Mouse (Mus musculus): ENCODE results near the gene Col9a2. TPM values are rescaled to one million over a fixed set of nuclear protein-coding genes. Genes with fewer than 3 reads are reported as not detected.

Col9a2 gene
- polyA plus RNA-seq, 1 experiment from 2014 or later = 1.7 TPM

DNA sequence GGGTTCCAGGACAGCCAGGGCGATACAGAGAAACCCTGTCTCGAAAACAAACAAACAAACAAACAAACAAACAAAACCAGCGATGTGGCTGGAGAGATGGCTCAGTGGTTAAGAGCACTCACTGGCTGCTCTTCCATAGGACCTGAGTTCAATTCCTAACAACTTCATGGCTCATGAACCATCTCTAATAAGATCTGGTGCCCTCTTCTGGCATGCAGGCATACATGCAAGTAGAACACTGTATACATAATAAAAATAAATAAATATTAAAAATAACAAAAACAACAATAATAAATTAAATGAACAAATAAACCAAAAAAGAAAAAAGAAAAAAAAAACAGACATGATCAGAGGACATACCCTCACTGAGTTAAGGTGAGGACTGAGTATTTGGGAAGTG, 9.6 kb upstream of the Col9a2 start:
- WGBS = 68% methylated on average over 3 of the region's 3 CpGs
- Histone ChIP-seq H3K27ac (ENCODE audit: low read depth, low read length) (no peak overlapping the region), H3K4me2 (replicated peaks; ENCODE audit: low read depth, low read length) (no peak overlapping the region), H3K4me1 (ENCODE audit: control insufficient read depth, insufficient read depth, low read length) (no peaks in the 10 kb centered on the region), H3K9me3 (ENCODE audit: control insufficient read depth, low read length) (no peaks in the 10 kb centered on the region), H3K9ac (ENCODE audit: low read depth, low read length) (no peak overlapping the region), H3K27me3 (ENCODE audit: control insufficient read depth, insufficient read depth, low read length) (no peaks in the 10 kb centered on the region), H3K36me3 (ENCODE audit: control insufficient read depth, insufficient read depth, low read length) (no peaks in the 10 kb centered on the region), H3K4me3 (ENCODE audit: low read length) (no peak overlapping the region)
- no peak for ATAC-seq (ENCODE audit: low FRiP score, low TSS enrichment)

DNA sequence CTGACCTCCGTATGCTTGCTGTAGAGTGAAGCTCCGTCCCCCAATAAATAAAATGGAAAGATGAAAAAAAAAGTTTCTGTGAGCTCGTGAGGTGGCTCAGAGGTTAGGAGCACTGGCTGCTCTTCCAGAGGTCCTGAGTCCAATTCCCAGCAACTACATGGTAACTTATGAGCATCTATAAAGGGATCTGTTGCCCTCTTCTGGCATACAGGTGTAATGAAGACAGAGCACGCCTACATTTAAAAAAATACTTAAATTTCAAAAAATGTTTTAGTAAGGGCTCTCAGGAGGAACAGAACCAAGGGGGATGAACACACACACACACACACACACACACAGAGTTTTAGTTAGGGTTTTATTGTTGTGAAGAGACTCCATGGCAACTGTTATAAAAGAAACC, 7.7 kb upstream of the Col9a2 start:
- H3K4me1 ChIP-seq (ENCODE audit: control insufficient read depth, insufficient read depth, low read length) = no peaks in the 10 kb centered on the region
- H3K9me3 ChIP-seq (ENCODE audit: control insufficient read depth, low read length) = no peaks in the 10 kb centered on the region
- H3K27me3 ChIP-seq (ENCODE audit: control insufficient read depth, insufficient read depth, low read length) = no peaks in the 10 kb centered on the region
- H3K9ac ChIP-seq (ENCODE audit: low read depth, low read length) = no peak overlapping the region
- no peak overlapping the region for H3K4me3 ChIP-seq (ENCODE audit: low read length)
- no peak for ATAC-seq (ENCODE audit: low FRiP score, low TSS enrichment)
- WGBS = 37% methylated on average over 4 of the region's 4 CpGs
- H3K36me3 ChIP-seq (ENCODE audit: control insufficient read depth, insufficient read depth, low read length) = no peaks in the 10 kb centered on the region
- H3K27ac ChIP-seq (ENCODE audit: low read depth, low read length) = no peak overlapping the region
- H3K4me2 ChIP-seq (replicated peaks; ENCODE audit: low read depth, low read length) = no peak overlapping the region

GRCm38 (mm10) chr4:121033006-121033405, 6.2 kb upstream of the Col9a2 start:
- no peak overlapping the region for H3K27ac ChIP-seq (ENCODE audit: low read depth, low read length)
- ATAC-seq (ENCODE audit: low FRiP score, low TSS enrichment) = no peak
- no peaks in the 10 kb centered on the region for H3K4me1 ChIP-seq (ENCODE audit: control insufficient read depth, insufficient read depth, low read length)
- no peak overlapping the region for H3K4me2 ChIP-seq (replicated peaks; ENCODE audit: low read depth, low read length)
- WGBS = 66% methylated on average over 2 of the region's 2 CpGs
- H3K9ac ChIP-seq (ENCODE audit: low read depth, low read length) = no peak overlapping the region
- H3K9me3 ChIP-seq (ENCODE audit: control insufficient read depth, low read length) = no peaks in the 10 kb centered on the region
- H3K4me3 ChIP-seq (ENCODE audit: low read length) = no peak overlapping the region
- peaks cover 1% of the 10 kb centered on the region; the same call in 1 of the 2 replicates for H3K27me3 ChIP-seq (ENCODE audit: control insufficient read depth, insufficient read depth, low read length)
- H3K36me3 ChIP-seq (ENCODE audit: control insufficient read depth, insufficient read depth, low read length) = no peaks in the 10 kb centered on the region

DNA sequence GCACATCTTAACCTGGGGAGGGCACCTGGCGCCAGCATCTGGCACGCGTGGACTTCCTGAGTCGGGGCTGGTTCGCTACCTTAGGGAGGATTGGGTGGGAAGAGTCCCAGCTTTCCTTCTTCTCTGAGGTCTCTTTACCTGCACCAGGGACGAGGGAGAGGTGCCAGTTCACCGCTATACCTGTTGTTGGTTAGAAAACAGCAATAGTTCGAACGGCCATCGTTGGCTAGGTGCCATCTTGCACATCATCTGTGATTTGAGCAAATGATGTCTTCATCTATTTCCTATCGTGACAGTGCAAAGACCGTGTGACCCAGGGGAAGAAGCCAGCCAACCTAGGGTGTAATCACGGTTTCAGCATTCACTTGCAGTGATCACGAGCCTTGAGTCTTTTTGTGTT, 1.1 kb downstream of the Col9a2 start:
- no peaks in the 10 kb centered on the region for H3K9me3 ChIP-seq (ENCODE audit: control insufficient read depth, low read length)

GRCm38 (mm10) chr4:121040897-121041671, 1.9 kb downstream of the Col9a2 start:
- ATAC-seq (ENCODE audit: low FRiP score, low TSS enrichment) = peak; percentile 41
- no peak overlapping the region for H3K9ac ChIP-seq (ENCODE audit: low read depth, low read length)

More for the DNA sequence above, 1.1 kb downstream of the Col9a2 start:
- Histone ChIP-seq H3K27me3 (ENCODE audit: control insufficient read depth, insufficient read depth, low read length) (peaks cover 19% of the 10 kb centered on the region), H3K4me3 (ENCODE audit: low read length) (peak overlapping the region; percentile 46), H3K4me1 (ENCODE audit: control insufficient read depth, insufficient read depth, low read length) (0 out of 2 replicates have a peak, but pooled peaks cover 7% of the 10 kb centered on the region), H3K27ac (ENCODE audit: low read depth, low read length) (no peak overlapping the region), H3K9ac (ENCODE audit: low read depth, low read length) (no peak overlapping the region), H3K4me2 (replicated peaks; ENCODE audit: low read depth, low read length) (peak overlapping the region; percentile 77), H3K36me3 (ENCODE audit: control insufficient read depth, insufficient read depth, low read length) (no peaks in the 10 kb centered on the region)
- no peak for ATAC-seq (ENCODE audit: low FRiP score, low TSS enrichment)
- WGBS = 64% methylated on average over 14 of the region's 14 CpGs

DNA sequence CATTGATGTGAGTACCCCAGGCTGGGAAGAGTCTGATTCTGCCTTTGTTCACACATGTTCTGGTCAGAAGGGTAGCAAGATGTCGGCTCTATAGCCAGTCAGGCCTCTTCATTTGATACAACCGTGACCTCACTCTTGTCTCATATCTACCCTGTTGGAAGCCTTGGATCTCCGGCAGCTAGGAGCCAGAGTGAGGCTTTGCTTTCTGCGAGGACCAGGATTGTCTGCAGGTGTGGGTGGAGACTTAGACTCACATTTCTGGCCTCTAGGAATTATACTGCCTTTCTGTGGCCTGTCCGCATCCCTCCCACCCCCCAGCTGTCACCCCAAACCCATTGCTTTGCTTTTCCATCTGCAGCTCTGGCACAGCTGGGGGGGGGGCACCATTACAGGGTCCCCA, 3.3 kb downstream of the Col9a2 start:
- Histone ChIP-seq H3K27me3 (ENCODE audit: control insufficient read depth, insufficient read depth, low read length) (peaks cover 19% of the 10 kb centered on the region), H3K36me3 (ENCODE audit: control insufficient read depth, insufficient read depth, low read length) (no peaks in the 10 kb centered on the region), H3K27ac (ENCODE audit: low read depth, low read length) (no peak overlapping the region), H3K4me1 (ENCODE audit: control insufficient read depth, insufficient read depth, low read length) (0 out of 2 replicates have a peak, but pooled peaks cover 7% of the 10 kb centered on the region), H3K9ac (ENCODE audit: low read depth, low read length) (no peak overlapping the region), H3K4me3 (ENCODE audit: low read length) (no peak overlapping the region), H3K9me3 (ENCODE audit: control insufficient read depth, low read length) (no peaks in the 10 kb centered on the region), H3K4me2 (replicated peaks; ENCODE audit: low read depth, low read length) (no peak overlapping the region)
- WGBS = 72% methylated on average over 5 of the region's 5 CpGs
- no peak for ATAC-seq (ENCODE audit: low FRiP score, low TSS enrichment)

More at GRCm38 (mm10) chr4:121040897-121041671, 1.9 kb downstream of the Col9a2 start:
- Histone ChIP-seq H3K27me3 (ENCODE audit: control insufficient read depth, insufficient read depth, low read length) (peaks cover 19% of the 10 kb centered on the region), H3K27ac (ENCODE audit: low read depth, low read length) (no peak overlapping the region; the same call in 1 of the 2 replicates), H3K9me3 (ENCODE audit: control insufficient read depth, low read length) (no peaks in the 10 kb centered on the region), H3K4me1 (ENCODE audit: control insufficient read depth, insufficient read depth, low read length) (0 out of 2 replicates have a peak, but pooled peaks cover 7% of the 10 kb centered on the region), H3K36me3 (ENCODE audit: control insufficient read depth, insufficient read depth, low read length) (no peaks in the 10 kb centered on the region), H3K4me3 (ENCODE audit: low read length) (no peak overlapping the region), H3K4me2 (replicated peaks; ENCODE audit: low read depth, low read length) (no peak overlapping the region)
- WGBS = 12% methylated on average over 18 of the region's 18 CpGs

DNA sequence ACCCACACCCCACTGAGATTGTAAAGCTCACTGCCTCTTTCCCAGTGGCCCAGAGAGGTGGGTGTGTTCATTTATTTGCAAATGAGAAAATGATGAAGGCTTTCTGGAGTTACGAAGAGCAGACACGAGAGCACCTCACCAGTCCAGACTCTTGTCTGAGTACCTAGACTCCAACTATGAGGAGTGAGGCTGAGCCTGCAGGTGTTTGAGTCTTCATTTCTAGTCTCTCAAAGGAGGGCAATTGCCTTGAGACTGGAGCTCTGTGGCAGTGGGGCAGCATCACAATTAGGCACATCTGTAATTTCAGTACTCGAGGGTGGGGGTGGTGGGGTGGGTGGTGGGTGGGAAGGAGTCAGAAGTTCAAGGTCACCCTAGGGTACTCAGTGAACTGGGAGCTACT, 3.8 kb downstream of the Col9a2 start:
- H3K4me2 ChIP-seq (replicated peaks; ENCODE audit: low read depth, low read length) = no peak overlapping the region

GRCm38 (mm10) chr4:121051863-121052262, 12.7 kb downstream of the Col9a2 start:
- Histone ChIP-seq H3K4me2 (replicated peaks; ENCODE audit: low read depth, low read length) (no peak overlapping the region), H3K4me3 (ENCODE audit: low read length) (no peak overlapping the region), H3K9ac (ENCODE audit: low read depth, low read length) (no peak overlapping the region), H3K27ac (ENCODE audit: low read depth, low read length) (no peak overlapping the region), H3K4me1 (ENCODE audit: control insufficient read depth, insufficient read depth, low read length) (peaks cover 5% of the 10 kb centered on the region; the same call in 1 of the 2 replicates), H3K27me3 (ENCODE audit: control insufficient read depth, insufficient read depth, low read length) (peaks cover 7% of the 10 kb centered on the region), H3K36me3 (ENCODE audit: control insufficient read depth, insufficient read depth, low read length) (no peaks in the 10 kb centered on the region), H3K9me3 (ENCODE audit: control insufficient read depth, low read length) (no peaks in the 10 kb centered on the region)
- ATAC-seq (ENCODE audit: low FRiP score, low TSS enrichment) = no peak
- 30% methylated on average over 4 of the region's 4 CpGs for WGBS

More for the DNA sequence above, 3.8 kb downstream of the Col9a2 start:
- WGBS = 57% methylated on average over 3 of the region's 3 CpGs
- Histone ChIP-seq H3K9me3 (ENCODE audit: control insufficient read depth, low read length) (no peaks in the 10 kb centered on the region), H3K4me3 (ENCODE audit: low read length) (no peak overlapping the region), H3K27me3 (ENCODE audit: control insufficient read depth, insufficient read depth, low read length) (peaks cover 18% of the 10 kb centered on the region), H3K4me1 (ENCODE audit: control insufficient read depth, insufficient read depth, low read length) (0 out of 2 replicates have a peak, but pooled peaks cover 7% of the 10 kb centered on the region), H3K9ac (ENCODE audit: low read depth, low read length) (no peak overlapping the region), H3K27ac (ENCODE audit: low read depth, low read length) (no peak overlapping the region), H3K36me3 (ENCODE audit: control insufficient read depth, insufficient read depth, low read length) (no peaks in the 10 kb centered on the region)
- no peak for ATAC-seq (ENCODE audit: low FRiP score, low TSS enrichment)
